Mouse (Mus musculus) hindbrain, embryonic 16.5 days (tissue): Measurements from ENCODE around the gene Neurod4. TPM values are rescaled to one million over a fixed set of nuclear protein-coding genes. Genes with fewer than 3 reads are reported as not detected.

ENCODE experiments used
- ATAC-seq: fragments of 200-750 bp; cut with Nextera tagmentation; 2 replicates; pipeline ENCODE4 v1.8.0; 2017; ENCODE audit warnings: moderate TSS enrichment, moderate library complexity
- H3K27ac ChIP-seq: fragments of 300-500 bp; sonication (generic); 2 replicates; pipeline ENCODE4 v1.5.1; 2014; ENCODE audit warnings: low read depth, mild to moderate bottlenecking, control low read depth, low read length, moderate library complexity
- H3K27me3 ChIP-seq: fragments of 300-500 bp; sonication (generic); replicated peaks from 2 replicates; pipeline ENCODE4 v1.6.1; 2014; ENCODE audit warnings: low read length; ENCODE audit not compliant: control insufficient read depth, insufficient read depth
- H3K36me3 ChIP-seq: fragments of 300-500 bp; sonication (generic); 2 replicates; pipeline ENCODE4 v1.6.1; 2014; ENCODE audit warnings: mild to moderate bottlenecking, low read length, moderate library complexity, mixed read lengths; ENCODE audit not compliant: control insufficient read depth, insufficient read depth
- H3K4me1 ChIP-seq: fragments of 300-500 bp; sonication (generic); 2 replicates; pipeline ENCODE4 v1.6.1; 2014; ENCODE audit warnings: low read depth, low read length; ENCODE audit not compliant: control insufficient read depth, insufficient read depth
- H3K4me2 ChIP-seq: fragments of 300-500 bp; sonication (generic); 2 replicates; pipeline ENCODE4 v1.6.1; 2014; ENCODE audit warnings: mild to moderate bottlenecking, low read length, control low read depth, moderate library complexity
- H3K4me3 ChIP-seq: fragments of 300-500 bp; sonication (generic); 2 replicates; pipeline ENCODE4 v1.5.1; 2014; ENCODE audit warnings: mild to moderate bottlenecking, low read length, control low read depth, moderate library complexity
- H3K9ac ChIP-seq: fragments of 300-500 bp; sonication (generic); 2 replicates; pipeline ENCODE4 v1.6.1; 2014; ENCODE audit warnings: low read depth, mild to moderate bottlenecking, control low read depth, low read length, moderate library complexity
- H3K9me3 ChIP-seq: fragments of 300-500 bp; sonication (generic); 2 replicates; pipeline ENCODE4 v1.6.1; 2014; ENCODE audit warnings: mild to moderate bottlenecking, low read length, moderate library complexity; ENCODE audit not compliant: control insufficient read depth
- WGBS: fragments of 180-500 bp; shearing (Covaris S2); extraction: QIAGEN DNeasy Blood & Tissue Kit; methylation state at CpG from one replicate; pipeline ENCODE4 v1.1.7; 2014; 5-methylcytosine and 5-hydroxymethylcytosine counted together
- polyA plus RNA-seq: library from polyadenylated mRNA; unstranded; fragments of >200 nt; fragmentation: Nextera tagmentation; extraction: Ambion mirVana; gene quantifications from 2 replicates; pipeline ENCODE4 v1.2.1, GENCODE M21; 2015

The Neurod4 gene
- polyA plus RNA-seq = 1.5 and 1.6 TPM in 2 replicates

- H3K27ac ChIP-seq = no peak within 1 kb of the TSS
- peak within 1 kb of the TSS; percentile 38 for H3K4me2 ChIP-seq
- H3K4me1 ChIP-seq = no peaks in the 10 kb centered on the region
- no peak within 1 kb of the TSS for H3K9ac ChIP-seq
- under 1% methylated on average over 7 of the region's 7 CpGs for WGBS
- no peaks in the 10 kb centered on the region for H3K36me3 ChIP-seq
- H3K27me3 ChIP-seq = no peaks in the 10 kb centered on the region
- H3K4me3 ChIP-seq = peak within 1 kb of the TSS; percentile 7; the same call in 1 of the 2 replicates
- no peaks in the 10 kb centered on the region for H3K9me3 ChIP-seq
- peak; percentile 78 for ATAC-seq
Observed at GRCm38 (mm10) chr10:130280066-130280465, at the start of gene Neurod4. TSS of gene Neurod4 (minus strand) at chr10:130280240.

- Histone ChIP-seq H3K4me1 (no peaks in the 10 kb centered on the region), H3K9ac (no peak overlapping the region), H3K27me3 (no peaks in the 10 kb centered on the region), H3K27ac (no peak overlapping the region), H3K9me3 (no peaks in the 10 kb centered on the region), H3K4me3 (no peak overlapping the region), H3K36me3 (no peaks in the 10 kb centered on the region), H3K4me2 (no peak overlapping the region)
- WGBS = 88% methylated on average over 4 of the region's 4 CpGs
- no peak for ATAC-seq
Observed at GRCm38 (mm10) chr10:130324243-130324642, 44.2 kb upstream of the Neurod4 start.

- Histone ChIP-seq H3K4me3 (no peak within 1 kb of the TSS), H3K4me1 (no peaks in the 10 kb centered on the region), H3K9ac (no peak within 1 kb of the TSS), H3K9me3 (no peaks in the 10 kb centered on the region), H3K36me3 (no peaks in the 10 kb centered on the region), H3K27ac (no peak within 1 kb of the TSS), H3K4me2 (no peak within 1 kb of the TSS), H3K27me3 (no peaks in the 10 kb centered on the region)
- ATAC-seq = no peak
- 95% methylated on average over 5 of the region's 5 CpGs for WGBS
Observed at GRCm38 (mm10) chr10:130322637-130323036, 42.6 kb upstream of the Neurod4 start, which contains the start of gene Tespa1. TSS of gene Tespa1 (plus strand) at chr10:130322870.

- Histone ChIP-seq H3K27me3 (no peaks in the 10 kb centered on the region), H3K4me3 (no peak overlapping the region), H3K27ac (no peak overlapping the region), H3K36me3 (no peaks in the 10 kb centered on the region), H3K4me2 (no peak overlapping the region), H3K4me1 (no peaks in the 10 kb centered on the region), H3K9me3 (no peaks in the 10 kb centered on the region), H3K9ac (no peak overlapping the region)
- no peak for ATAC-seq
Observed at GRCm38 (mm10) chr10:130322062-130322461, 42.0 kb upstream of the Neurod4 start.

- no peak overlapping the region for H3K4me3 ChIP-seq
- no peaks in the 10 kb centered on the region for H3K9me3 ChIP-seq
- WGBS = 91% methylated on average over 2 of the region's 2 CpGs
- no peaks in the 10 kb centered on the region for H3K36me3 ChIP-seq
- H3K4me2 ChIP-seq = no peak overlapping the region
- H3K27ac ChIP-seq = no peak overlapping the region
- H3K27me3 ChIP-seq = no peaks in the 10 kb centered on the region
- no peaks in the 10 kb centered on the region for H3K4me1 ChIP-seq
- no peak overlapping the region for H3K9ac ChIP-seq
- ATAC-seq = no peak
Observed at GRCm38 (mm10) chr10:130320715-130321114, 40.7 kb upstream of the Neurod4 start.

GRCm38 (mm10) chr10:130318720-130319119, 38.7 kb upstream of the Neurod4 start:
- WGBS = 87% methylated on average over 4 of the region's 4 CpGs
- Histone ChIP-seq H3K27me3 (no peaks in the 10 kb centered on the region), H3K36me3 (no peaks in the 10 kb centered on the region), H3K9ac (no peak overlapping the region), H3K27ac (no peak overlapping the region), H3K9me3 (no peaks in the 10 kb centered on the region), H3K4me2 (no peak overlapping the region), H3K4me3 (no peak overlapping the region), H3K4me1 (no peaks in the 10 kb centered on the region)
- ATAC-seq = no peak

GRCm38 (mm10) chr10:130315846-130316245, 35.8 kb upstream of the Neurod4 start:
- H3K4me1 ChIP-seq = no peaks in the 10 kb centered on the region
- H3K27ac ChIP-seq = no peak overlapping the region
- no peak overlapping the region for H3K4me2 ChIP-seq
- no peak for ATAC-seq
- no peak overlapping the region for H3K9ac ChIP-seq
- no peaks in the 10 kb centered on the region for H3K36me3 ChIP-seq
- H3K9me3 ChIP-seq = no peaks in the 10 kb centered on the region
- no peak overlapping the region for H3K4me3 ChIP-seq
- no peaks in the 10 kb centered on the region for H3K27me3 ChIP-seq

GRCm38 (mm10) chr10:130314110-130314829, 34.2 kb upstream of the Neurod4 start:
- no peaks in the 10 kb centered on the region for H3K9me3 ChIP-seq
- no peaks in the 10 kb centered on the region for H3K36me3 ChIP-seq
- H3K27me3 ChIP-seq = no peaks in the 10 kb centered on the region
- H3K4me2 ChIP-seq = no peak overlapping the region
- H3K4me1 ChIP-seq = no peaks in the 10 kb centered on the region
- no peak overlapping the region for H3K9ac ChIP-seq
- H3K27ac ChIP-seq = no peak overlapping the region
- 74% methylated on average over 2 of the region's 2 CpGs for WGBS
- no peak overlapping the region for H3K4me3 ChIP-seq
- ATAC-seq = peak; percentile 74; the same call in 1 of the 2 replicates

- no peak overlapping the region for H3K4me2 ChIP-seq
- H3K9ac ChIP-seq = no peak overlapping the region
- no peak overlapping the region for H3K27ac ChIP-seq
- H3K27me3 ChIP-seq = no peaks in the 10 kb centered on the region
- H3K4me3 ChIP-seq = no peak overlapping the region
- H3K9me3 ChIP-seq = no peaks in the 10 kb centered on the region
- 77% methylated on average over 1 of the region's 1 CpGs for WGBS
- H3K4me1 ChIP-seq = no peaks in the 10 kb centered on the region
- ATAC-seq = no peak
- no peaks in the 10 kb centered on the region for H3K36me3 ChIP-seq
Observed at GRCm38 (mm10) chr10:130313531-130313930, 33.5 kb upstream of the Neurod4 start.
